Mouse (Mus musculus) myocyte (in vitro differentiated cells): Measurements from ENCODE around the gene Med13l. TPM values are rescaled to one million over a fixed set of nuclear protein-coding genes. Genes with fewer than 3 reads are reported as not detected.

Experiments used
- H3K27me3 ChIP-seq: one replicate; pipeline ENCODE4 v1.6.1; 2011; ENCODE audit not compliant: control insufficient read depth, insufficient read depth, insufficient read length
- H3K36me3 ChIP-seq: one replicate; pipeline ENCODE4 v1.6.1; 2011; ENCODE audit not compliant: control insufficient read depth, insufficient read depth
- H3K4me2 ChIP-seq: one replicate; pipeline ENCODE4 v1.6.1; 2011; ENCODE audit warnings: low read depth, control low read depth
- H3K4me3 ChIP-seq: one replicate; pipeline ENCODE4 v1.5.1; 2011; ENCODE audit warnings: mild to moderate bottlenecking, control low read depth, moderate library complexity
- H3K79me2 ChIP-seq: one replicate; pipeline ENCODE4 v1.6.1; 2011; ENCODE audit not compliant: control insufficient read depth, insufficient read depth
- H3ac ChIP-seq: one replicate; pipeline ENCODE4 v1.6.1; 2011; ENCODE audit not compliant: control insufficient read depth, insufficient read length
- CEBPB ChIP-seq: IDR thresholded peaks from 2 replicates; pipeline ENCODE4 v1.6.1; 2011; ENCODE audit warnings: mild to moderate bottlenecking, moderate library complexity; ENCODE audit not compliant: poor library complexity, insufficient read depth, severe bottlenecking
- E2F4 ChIP-seq: IDR thresholded peaks from one replicate; pipeline ENCODE4 v1.6.1; 2011; ENCODE audit warnings: mild to moderate bottlenecking, control low read depth, moderate library complexity; ENCODE audit not compliant: insufficient read depth
- MAX ChIP-seq: IDR thresholded peaks from one replicate; pipeline ENCODE4 v1.6.1; 2011; ENCODE audit warnings: low read depth, mild to moderate bottlenecking, control low read depth
- MYOD1 ChIP-seq, 3 experiments: IDR thresholded peaks; one replicate each; pipeline ENCODE4 v1.6.1; 2011; ENCODE audit warnings: control low read depth in 2 of 3, low read depth in 2 of 3, mild to moderate bottlenecking in 2 of 3, moderate library complexity in 1 of 3; ENCODE audit not compliant: insufficient read length in 2 of 3, control insufficient read depth in 1 of 3
- MYOG ChIP-seq, 3 experiments: IDR thresholded peaks; one replicate each; pipeline ENCODE4 v1.6.1; 2011; ENCODE audit warnings: control low read depth in 2 of 3, low read depth in 2 of 3, mild to moderate bottlenecking in 2 of 3; ENCODE audit not compliant: insufficient read length in 2 of 3, control insufficient read depth in 1 of 3, insufficient read depth in 1 of 3
- POLR2A ChIP-seq: IDR thresholded peaks from one replicate; pipeline ENCODE4 v1.6.1; 2011; ENCODE audit warnings: low read depth, mild to moderate bottlenecking, control low read depth, moderate library complexity; ENCODE audit not compliant: insufficient read length
- POLR2AphosphoS2 ChIP-seq: IDR thresholded peaks from one replicate; pipeline ENCODE4 v1.6.1; 2011; ENCODE audit warnings: low read depth, control low read depth; ENCODE audit not compliant: insufficient read length
- REST ChIP-seq: IDR thresholded peaks from one replicate; pipeline ENCODE4 v1.6.1; 2011; ENCODE audit warnings: mild to moderate bottlenecking, control low read depth, moderate library complexity; ENCODE audit not compliant: insufficient read depth, insufficient read length
- SRF ChIP-seq: IDR thresholded peaks from one replicate; pipeline ENCODE4 v1.6.1; 2011; ENCODE audit warnings: low read depth; ENCODE audit not compliant: control insufficient read depth, insufficient read length
- TCF12 ChIP-seq: IDR thresholded peaks from one replicate; pipeline ENCODE4 v1.6.1; 2011; ENCODE audit warnings: mild to moderate bottlenecking, control low read depth; ENCODE audit not compliant: poor library complexity, insufficient read depth, severe bottlenecking
- TCF3 ChIP-seq: IDR thresholded peaks from one replicate; pipeline ENCODE4 v1.6.1; 2011; ENCODE audit warnings: low read depth, control low read depth; ENCODE audit not compliant: insufficient read length
- USF1 ChIP-seq: IDR thresholded peaks from one replicate; pipeline ENCODE4 v1.6.1; 2011; ENCODE audit warnings: low read depth, mild to moderate bottlenecking, control low read depth, moderate library complexity
- polyA plus RNA-seq: library from polyadenylated mRNA; unstranded; fragments of >200 nt; fragmentation: generic; extraction: Trizol; gene quantifications from one replicate; pipeline ENCODE4 v1.2.1, GENCODE M21; 2012; ENCODE audit warnings: missing spikeins

Med13l gene
- polyA plus RNA-seq, 1 experiment = 7.4 TPM

GRCm38 (mm10) chr5:118559584-118560384, 695 bp upstream of the Med13l start:
- Histone ChIP-seq H3K36me3 (no peaks in the 10 kb centered on the region), H3ac (peak overlapping the region; percentile 83), H3K4me3 (peak overlapping the region; percentile 60), H3K4me2 (peak overlapping the region; percentile 66), H3K27me3 (no peaks in the 10 kb centered on the region), H3K79me2 (peaks cover 39% of the 10 kb centered on the region)
- no peak for TF ChIP-seq MAX
- TF ChIP-seq USF1 = peak; percentile 61
- TF ChIP-seq POLR2AphosphoS2 = no peak
- TF ChIP-seq E2F4 = no peak
- TF ChIP-seq MYOD1 (IDR thresholded peaks at IDR 0.05; ENCODE audit: control insufficient read depth in 1 of 3, insufficient read length in 2 of 3, low read depth in 2 of 3) = no peak
- peak; percentile 67 for TF ChIP-seq POLR2A
- no peak for TF ChIP-seq CEBPB
- TF ChIP-seq SRF = no peak
- no peak for TF ChIP-seq MYOG (IDR thresholded peaks at IDR 0.05; ENCODE audit: control insufficient read depth in 1 of 3, insufficient read depth in 1 of 3, insufficient read length in 2 of 3, low read depth in 2 of 3)
- no peak for TF ChIP-seq TCF12
- TF ChIP-seq REST = no peak
- TF ChIP-seq TCF3 = no peak

- H3K27me3 ChIP-seq = no peaks in the 10 kb centered on the region
- H3K4me3 ChIP-seq = peak overlapping the region; percentile 60
- peak overlapping the region; percentile 95 for H3K4me2 ChIP-seq
- peak overlapping the region; percentile 83 for H3ac ChIP-seq
- H3K36me3 ChIP-seq = no peaks in the 10 kb centered on the region
- H3K79me2 ChIP-seq = peaks cover 54% of the 10 kb centered on the region
- TF ChIP-seq MYOG (IDR thresholded peaks at IDR 0.05; ENCODE audit: control insufficient read depth in 1 of 3, insufficient read depth in 1 of 3, insufficient read length in 2 of 3, low read depth in 2 of 3) (no peak), USF1 (no peak), TCF3 (no peak), REST (no peak), POLR2A (no peak), MYOD1 (IDR thresholded peaks at IDR 0.05; ENCODE audit: control insufficient read depth in 1 of 3, insufficient read length in 2 of 3, low read depth in 2 of 3) (no peak)
These were observed 858 bp downstream of the Med13l start for GRCm38 (mm10) chr5:118561086-118561987.

DNA sequence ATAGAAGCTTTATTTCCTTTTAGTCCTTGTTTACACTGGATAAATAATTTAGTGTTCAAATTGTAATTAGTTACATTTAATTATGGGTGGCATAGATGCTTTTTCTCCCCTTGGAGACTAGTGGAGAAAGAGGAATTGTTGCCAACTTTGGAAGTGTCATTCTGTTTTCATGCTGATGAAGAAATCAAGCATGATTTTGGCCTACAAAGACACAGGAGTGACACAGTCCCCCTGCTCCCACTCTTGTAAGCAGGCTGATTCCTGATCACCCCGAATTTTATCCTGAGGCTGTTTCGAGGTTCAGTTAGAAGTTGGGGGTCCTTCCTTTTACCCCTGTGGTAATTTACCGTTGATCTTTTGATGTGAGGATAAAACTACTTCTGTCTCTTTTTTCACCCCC, 1.7 kb downstream of the Med13l start:
- H3ac ChIP-seq = no peak overlapping the region
- H3K27me3 ChIP-seq = no peaks in the 10 kb centered on the region
- peak overlapping the region; percentile 95 for H3K4me2 ChIP-seq
- H3K36me3 ChIP-seq = no peaks in the 10 kb centered on the region
- TF ChIP-seq MYOG (IDR thresholded peaks at IDR 0.05; ENCODE audit: control insufficient read depth in 1 of 3, insufficient read depth in 1 of 3, insufficient read length in 2 of 3, low read depth in 2 of 3) = no peak
- no peak for TF ChIP-seq MAX
- no peak for TF ChIP-seq TCF3
- no peak for TF ChIP-seq POLR2A
- H3K4me3 ChIP-seq = peak overlapping the region; percentile 60
- H3K79me2 ChIP-seq = peaks cover 63% of the 10 kb centered on the region

DNA sequence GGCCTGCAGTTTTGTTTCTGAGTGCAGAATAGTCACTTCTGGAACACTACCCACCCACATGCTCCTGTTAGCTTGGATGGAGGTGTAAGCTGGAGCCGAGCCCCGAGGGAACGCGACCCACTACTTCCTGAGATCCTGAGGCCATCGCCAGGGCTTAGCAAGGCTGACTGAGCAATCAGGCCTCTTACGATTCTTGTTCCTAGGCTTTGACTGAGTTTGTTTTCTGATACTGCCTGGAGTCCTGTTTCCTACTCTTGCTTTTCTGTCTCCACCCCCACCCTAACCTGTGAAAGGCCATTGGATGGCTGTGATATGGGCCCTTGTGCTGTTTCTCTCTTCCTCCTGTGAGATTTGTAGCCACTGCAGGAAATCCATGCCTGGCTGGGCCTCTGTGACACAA, 3.1 kb downstream of the Med13l start:
- Histone ChIP-seq H3K27me3 (no peaks in the 10 kb centered on the region), H3K4me2 (no peak overlapping the region), H3K79me2 (peaks cover 77% of the 10 kb centered on the region), H3K4me3 (no peak overlapping the region), H3ac (no peak overlapping the region), H3K36me3 (no peaks in the 10 kb centered on the region)
- no peak for TF ChIP-seq POLR2AphosphoS2
- TF ChIP-seq MYOD1 (IDR thresholded peaks at IDR 0.05; ENCODE audit: control insufficient read depth in 1 of 3, insufficient read length in 2 of 3, low read depth in 2 of 3) = no peak
- TF ChIP-seq MYOG (IDR thresholded peaks at IDR 0.05; ENCODE audit: control insufficient read depth in 1 of 3, insufficient read depth in 1 of 3, insufficient read length in 2 of 3, low read depth in 2 of 3) = no peak
- TF ChIP-seq POLR2A = no peak
- TF ChIP-seq TCF12 = no peak
- TF ChIP-seq USF1 = no peak

GRCm38 (mm10) chr5:118567395-118567794, 6.9 kb downstream of the Med13l start:
- no peak overlapping the region for H3ac ChIP-seq
- no peak overlapping the region for H3K4me2 ChIP-seq

More at GRCm38 (mm10) chr5:118567395-118567794, 6.9 kb downstream of the Med13l start:
- Histone ChIP-seq H3K36me3 (no peaks in the 10 kb centered on the region), H3K79me2 (peaks cover 97% of the 10 kb centered on the region), H3K4me3 (no peak overlapping the region), H3K27me3 (no peaks in the 10 kb centered on the region)
- no peak for TF ChIP-seq TCF12
